Mouse (Mus musculus) lung, postnatal 0 days (tissue): ENCODE measurements around the gene Sh3rf1.

Source experiments
- CTCF ChIP-seq: IDR thresholded peaks from 2 replicates; pipeline ENCODE4 v1.5.1; 2016; ENCODE audit warnings: antibody characterized with exemption, mild to moderate bottlenecking
- EP300 ChIP-seq: IDR thresholded peaks from 2 replicates; pipeline ENCODE4 v1.6.1; 2016; ENCODE audit warnings: antibody characterized with exemption, mild to moderate bottlenecking, control low read depth

- no peak for TF ChIP-seq CTCF
- TF ChIP-seq EP300: no peak
These were observed 49.7 kb upstream of the Sh3rf1 start for GRCm38 (mm10) chr8:61173921-61174492.
